Mouse (Mus musculus): ENCODE data around the gene Ppm1e. TPM values are rescaled to one million over a fixed set of nuclear protein-coding genes. Genes with fewer than 3 reads are reported as not detected.

Gene Ppm1e
- total RNA-seq (2021) = 100 to 1,000 TPM; 153 to 162 TPM

DNA sequence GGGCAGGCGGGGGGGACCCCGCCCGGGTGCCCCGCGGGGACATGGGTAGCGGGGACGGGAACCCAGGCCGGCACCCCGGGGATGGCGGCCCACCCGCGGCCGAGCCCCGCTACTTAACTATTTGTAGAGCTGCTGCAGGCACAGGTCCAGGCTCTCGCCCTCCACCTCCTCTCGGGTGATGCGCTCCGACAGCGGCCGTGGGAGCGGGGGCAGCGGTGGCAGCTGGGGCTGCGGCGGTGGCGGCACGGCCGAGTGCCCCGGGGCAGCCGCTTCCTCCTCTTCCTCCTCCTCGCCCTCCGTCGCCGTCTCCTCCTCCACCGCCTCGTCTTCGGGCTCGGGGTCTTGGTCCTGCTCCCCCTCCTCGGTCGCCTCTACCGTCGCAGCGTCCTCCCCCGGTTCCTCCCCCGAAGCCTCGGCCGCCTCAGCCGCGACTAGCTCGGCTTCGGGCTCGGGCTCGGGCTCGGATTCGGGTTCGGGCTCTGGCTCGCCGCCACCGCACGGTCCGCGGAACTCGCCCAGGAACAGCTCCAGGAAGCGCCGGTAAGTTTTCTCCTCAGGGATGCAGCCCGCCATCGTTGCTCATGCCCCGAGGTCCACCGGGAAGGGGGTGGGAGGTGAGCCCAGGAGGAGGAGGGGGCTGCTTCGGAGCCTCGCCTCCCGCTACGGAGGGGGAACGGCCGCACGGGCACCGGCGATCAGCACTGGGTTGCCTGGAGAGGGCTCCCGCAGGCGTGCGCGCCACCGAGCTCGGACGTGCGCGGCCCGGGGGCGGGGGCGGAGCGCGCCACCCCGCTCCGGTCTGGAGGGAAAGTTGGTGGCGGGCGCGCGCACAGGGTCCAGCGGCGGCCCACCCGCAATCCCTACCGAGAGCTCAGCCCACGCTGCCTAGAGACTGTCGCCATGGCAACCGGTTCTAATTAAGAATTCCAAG lies at the start of gene Ppm1e:
TSS of gene Ppm1e (minus strand) at position 693 of the 931 bp plus-strand sequence.
- intact Hi-C loops (cut with DNase I) = loop anchor here (2.0 kb wide), 1 partner anchor 124 kb away; no protein-coding TSS in a partner anchor
- peak; percentile 87 to 91 for DNase-seq (ENCODE audit: low spot score in 2 of 2)

GRCm38 (mm10) chr11:87404876-87405275 lies 46.1 kb upstream of the Ppm1e start, which contains the start of the genes Rad51c and Tex14:
Gene Rad51c (minus strand): TSS chr11:87404954.
Gene Tex14 (plus strand): TSS chr11:87405065.
- DNase-seq (ENCODE audit: low spot score in 2 of 2) = no peak
- intact Hi-C loops (cut with DNase I) = loop anchor here (1.0 kb wide), 1 partner anchor 17 kb away; no protein-coding TSS in a partner anchor

- intact Hi-C loops (cut with DNase I) = loop anchor here (1.0 kb wide), 1 partner anchor 18 kb away; no protein-coding TSS in a partner anchor
- peak; percentile 96 to 97 for DNase-seq (ENCODE audit: low spot score in 2 of 2)
Observed at GRCm38 (mm10) chr11:87404111-87404853, 45.5 kb upstream of the Ppm1e start.

- intact Hi-C loops (cut with DNase I) = no loop called here
- DNase-seq (ENCODE audit: low spot score in 2 of 2) = no peak
Observed at GRCm38 (mm10) chr11:87398402-87398801, 39.6 kb upstream of the Ppm1e start.

DNA sequence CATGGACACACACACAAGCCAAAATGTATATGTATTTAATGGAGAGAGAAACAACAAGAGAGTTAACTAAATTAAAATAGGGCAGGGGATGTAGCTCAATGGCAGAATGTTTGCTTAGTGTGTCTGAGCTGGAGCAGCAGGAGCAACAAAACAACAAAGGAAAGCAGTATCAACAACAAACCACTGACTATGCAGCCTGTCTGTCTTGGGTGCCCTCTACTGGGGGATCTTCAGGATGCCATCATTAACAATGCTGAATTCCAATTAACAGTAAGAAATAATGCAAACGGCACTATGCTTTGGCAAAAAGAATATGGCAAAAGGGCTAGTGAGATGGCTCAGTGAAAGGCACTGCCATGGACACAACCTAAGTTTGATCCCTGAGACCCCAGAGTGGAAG lies 35.0 kb upstream of the Ppm1e start:
- intact Hi-C loops (cut with DNase I) = loop anchor here (1.0 kb wide), 1 partner anchor 180 kb away; no protein-coding TSS in a partner anchor
- peak; percentile 47 to 54 for DNase-seq (ENCODE audit: low spot score in 2 of 2)

DNA sequence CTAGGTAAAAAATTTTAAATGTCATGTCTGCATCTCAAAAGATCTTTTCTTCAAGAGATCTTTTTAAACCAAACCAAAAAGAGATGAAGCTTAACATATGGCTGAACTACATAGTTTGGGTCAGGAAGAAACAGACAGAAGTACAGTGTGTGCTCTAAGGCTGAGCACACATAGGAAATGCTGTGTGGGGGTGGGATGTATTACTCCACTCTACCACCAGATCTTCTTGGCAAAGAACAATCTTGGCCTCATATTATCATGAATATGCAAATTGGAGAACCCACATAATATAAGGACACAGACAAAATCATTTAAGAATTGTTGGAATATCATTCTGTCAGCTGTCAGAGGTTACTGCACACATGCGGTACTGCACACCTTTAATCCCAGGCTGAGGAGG lies 26.9 kb upstream of the Ppm1e start:
- peak in 1 of 2 experiments; percentile 62 for DNase-seq (ENCODE audit: low spot score in 2 of 2)
- intact Hi-C loops (cut with DNase I) = no loop called here

GRCm38 (mm10) chr11:87384551-87384950 lies 25.7 kb upstream of the Ppm1e start:
- intact Hi-C loops (cut with DNase I) = no loop called here
- no peak for DNase-seq (ENCODE audit: low spot score in 2 of 2)

- intact Hi-C loops (cut with DNase I) = no loop called here
- DNase-seq (ENCODE audit: low spot score in 2 of 2) = no peak
Observed at GRCm38 (mm10) chr11:87367865-87368580, 9.2 kb upstream of the Ppm1e start.

GRCm38 (mm10) chr11:87367061-87367460 lies 8.2 kb upstream of the Ppm1e start:
- no peak for DNase-seq (ENCODE audit: low spot score in 2 of 2)
- intact Hi-C loops (cut with DNase I) = no loop called here

DNA sequence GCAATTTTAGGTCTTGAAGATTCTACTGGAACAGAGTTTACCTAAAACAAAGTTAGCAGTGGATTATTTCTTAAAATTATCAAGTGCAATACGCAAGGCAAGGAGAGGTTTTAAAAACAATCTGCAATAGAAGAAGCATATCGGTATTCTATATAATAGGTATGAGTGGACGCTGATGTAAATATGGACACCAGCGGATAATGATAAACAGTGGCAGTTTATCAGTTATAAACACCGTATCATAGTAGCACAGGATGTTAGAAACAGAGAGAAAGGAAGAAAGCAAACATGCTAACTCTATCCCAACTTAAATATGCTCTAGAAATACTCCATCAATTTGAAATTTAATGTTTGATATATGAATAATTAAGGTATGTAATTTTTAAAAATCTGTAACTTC lies 6.3 kb upstream of the Ppm1e start:
- no peak for DNase-seq (ENCODE audit: low spot score in 2 of 2)
- intact Hi-C loops (cut with DNase I) = no loop called here

- DNase-seq (ENCODE audit: low spot score in 2 of 2) = no peak
- intact Hi-C loops (cut with DNase I) = loop anchor here (2.0 kb wide), 1 partner anchor 124 kb away; no protein-coding TSS in a partner anchor
Observed at GRCm38 (mm10) chr11:87359262-87359612, 414 bp upstream of the Ppm1e start.

- intact Hi-C loops (cut with DNase I) = loop anchor here (2.0 kb wide), 1 partner anchor 123 kb away; no protein-coding TSS in a partner anchor
- peak; percentile 28 to 39 for DNase-seq (ENCODE audit: low spot score in 2 of 2)
Observed at GRCm38 (mm10) chr11:87357317-87358300, 1.2 kb downstream of the Ppm1e start.

DNA sequence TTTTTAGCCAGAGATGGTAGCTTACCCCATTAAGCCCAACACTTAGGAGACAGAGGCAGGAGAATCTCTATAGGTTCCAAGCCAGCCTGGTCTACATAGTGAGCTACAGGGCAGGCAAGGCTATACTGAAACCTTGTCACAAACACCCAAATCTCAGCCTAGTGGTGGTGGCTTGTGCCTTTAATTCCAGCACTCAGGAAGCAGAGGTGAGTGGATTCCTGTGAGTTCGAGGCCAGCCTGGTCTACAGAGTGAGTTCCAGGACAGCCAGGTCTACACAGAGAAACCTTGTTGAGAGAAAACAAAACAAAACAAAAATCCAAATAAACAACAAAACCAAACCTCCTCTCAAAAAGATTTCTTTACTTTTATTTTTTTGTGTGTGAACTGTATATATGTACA lies 4.0 kb downstream of the Ppm1e start:
- intact Hi-C loops (cut with DNase I) = no loop called here

DNA sequence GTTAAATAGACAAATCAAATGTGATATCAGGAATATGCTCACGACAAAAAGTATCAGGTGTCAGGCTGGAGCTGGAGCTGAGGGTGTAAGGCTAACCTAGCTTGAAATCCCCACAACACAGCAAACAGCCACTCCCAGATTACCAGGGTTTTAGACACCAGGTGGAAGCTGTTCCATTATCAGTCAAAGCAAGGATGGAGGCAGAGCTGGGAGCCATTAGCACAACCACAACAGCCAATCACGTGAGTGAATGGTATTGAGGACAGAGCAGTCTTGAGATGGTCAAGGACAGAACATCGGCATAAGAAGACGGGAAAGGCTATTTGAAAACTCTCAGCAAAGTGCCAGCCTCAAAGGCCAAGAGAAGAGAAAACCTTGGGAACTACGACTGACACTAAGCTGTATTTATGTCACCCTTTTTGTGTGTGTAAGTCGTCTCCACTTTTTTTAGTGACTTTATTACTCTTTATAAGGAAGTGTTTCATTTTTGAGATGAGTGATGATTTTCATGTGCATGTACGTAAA lies 5.1 kb downstream of the Ppm1e start:
- intact Hi-C loops (cut with DNase I) = no loop called here
- no peak for DNase-seq (ENCODE audit: low spot score in 2 of 2)

More for the DNA sequence above, 4.0 kb downstream of the Ppm1e start:
- no peak for DNase-seq (ENCODE audit: low spot score in 2 of 2)

DNA sequence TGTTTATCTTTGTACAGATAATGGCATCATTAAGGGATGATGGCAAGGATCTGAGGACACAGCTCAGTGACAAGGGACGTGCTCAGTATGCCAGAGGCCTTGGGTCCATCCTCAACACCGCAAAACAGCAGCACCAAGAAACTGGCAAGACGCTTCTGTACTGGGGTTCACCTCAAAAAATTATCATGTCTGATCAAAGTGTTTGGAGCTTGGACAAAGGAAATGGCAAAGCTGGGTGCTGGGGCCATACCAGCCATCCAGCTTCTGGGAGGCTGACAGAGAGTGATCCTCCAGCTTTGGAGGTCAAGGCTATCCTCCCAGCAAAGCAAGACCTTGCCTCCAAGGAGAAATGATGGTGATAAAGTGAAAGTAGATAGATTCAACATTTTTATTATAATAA lies 32.4 kb downstream of the Ppm1e start:
- intact Hi-C loops (cut with DNase I) = no loop called here
- DNase-seq (ENCODE audit: low spot score in 2 of 2) = no peak

- no peak for DNase-seq (ENCODE audit: low spot score in 2 of 2)
- intact Hi-C loops (cut with DNase I) = no loop called here
Observed at GRCm38 (mm10) chr11:87322558-87322957, 36.3 kb downstream of the Ppm1e start.

DNA sequence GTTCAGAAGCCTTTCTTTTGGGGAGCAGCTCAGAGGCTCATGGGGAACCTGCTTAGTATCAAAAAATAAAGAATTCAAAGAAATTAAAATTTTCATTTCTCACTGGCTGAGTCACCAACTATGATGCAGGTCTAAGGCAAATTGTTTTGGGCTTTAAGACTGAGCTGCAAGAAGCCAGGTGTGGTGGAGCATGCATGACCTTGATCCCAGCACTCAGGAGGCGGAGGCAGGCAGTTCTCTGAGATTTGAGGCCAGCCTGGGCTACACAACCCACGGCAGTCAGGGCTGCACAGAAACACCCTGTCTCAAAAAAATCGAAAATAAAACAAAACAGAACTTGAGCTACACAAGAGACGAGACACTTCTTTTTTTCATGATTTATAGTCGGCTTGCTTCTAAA lies 38.8 kb downstream of the Ppm1e start:
- DNase-seq (ENCODE audit: low spot score in 2 of 2) = no peak
- intact Hi-C loops (cut with DNase I) = no loop called here

All from left cerebral cortex, postnatal 25 days (tissue).